Mouse (Mus musculus) embryonic facial prominence, embryonic 11.5 days (tissue): ENCODE data around the gene Ube2d1. TPM values are rescaled to one million over a fixed set of nuclear protein-coding genes. Genes with fewer than 3 reads are reported as not detected.
A peak's percentile ranks its signal among the peaks of the same experiment; 100 is the strongest.

Experiments
- ATAC-seq: fragments of 200-750 bp; cut with Nextera tagmentation; replicated peaks from 2 replicates; pipeline ENCODE4 v1.8.0; 2017; ENCODE audit warnings: low read depth; ENCODE audit not compliant: insufficient number of reproducible peaks, low FRiP score, low TSS enrichment
- DNase-seq: peaks from one replicate; pipeline ENCODE4 v3.0.0-alpha.2; 2015; ENCODE audit warnings: low spot score
- H3K27ac ChIP-seq: fragments of 300-500 bp; sonication (generic); replicated peaks from 2 replicates; pipeline ENCODE4 v1.5.1; 2014; ENCODE audit warnings: mild to moderate bottlenecking, low read depth, low read length, control low read depth
- H3K27me3 ChIP-seq: fragments of 300-500 bp; sonication (generic); 2 replicates; pipeline ENCODE4 v1.6.1; 2014; ENCODE audit warnings: mild to moderate bottlenecking, low read length, moderate library complexity, mixed read lengths; ENCODE audit not compliant: control insufficient read depth, insufficient read depth
- H3K36me3 ChIP-seq: fragments of 300-500 bp; sonication (generic); replicated peaks from 2 replicates; pipeline ENCODE4 v1.6.1; 2014; ENCODE audit warnings: low read depth, mild to moderate bottlenecking, low read length, moderate library complexity, mixed read lengths; ENCODE audit not compliant: control insufficient read depth, insufficient read depth
- H3K4me1 ChIP-seq: fragments of 300-500 bp; sonication (generic); 2 replicates; pipeline ENCODE4 v1.6.1; 2014; ENCODE audit warnings: low read length, mixed read lengths; ENCODE audit not compliant: control insufficient read depth, insufficient read depth
- H3K4me2 ChIP-seq: fragments of 300-500 bp; sonication (generic); 2 replicates; pipeline ENCODE4 v1.6.1; 2014; ENCODE audit warnings: low read depth, mild to moderate bottlenecking, control low read depth, low read length, moderate library complexity
- H3K4me3 ChIP-seq: fragments of 300-500 bp; sonication (generic); 2 replicates; pipeline ENCODE4 v1.5.1; 2014; ENCODE audit warnings: low read depth, low read length, control low read depth
- H3K9ac ChIP-seq: fragments of 300-500 bp; sonication (generic); replicated peaks from 2 replicates; pipeline ENCODE4 v1.6.1; 2014; ENCODE audit warnings: mild to moderate bottlenecking, control low read depth, low read length
- H3K9me3 ChIP-seq: fragments of 300-500 bp; sonication (generic); replicated peaks from 2 replicates; pipeline ENCODE4 v1.6.1; 2016; ENCODE audit warnings: mild to moderate bottlenecking, low read length, inconsistent platforms, mixed read lengths; ENCODE audit not compliant: control insufficient read depth
- WGBS: fragments of 180-500 bp; shearing (Covaris S2); extraction: QIAGEN DNeasy Blood & Tissue Kit; methylation state at CpG from one replicate; pipeline ENCODE4 v1.1.7; 2014; 5-methylcytosine and 5-hydroxymethylcytosine counted together
- polyA plus RNA-seq: library from polyadenylated mRNA; unstranded; fragments of >200 nt; fragmentation: Nextera tagmentation; extraction: Ambion mirVana; gene quantifications from 2 replicates; pipeline ENCODE4 v1.2.1, GENCODE M21; 2014

Ube2d1 gene
- polyA plus RNA-seq, 1 experiment from 2014 or later: 158 TPM

GRCm38 (mm10) chr10:71218228-71218892 lies 66.7 kb downstream of the Ube2d1 start:
- Histone ChIP-seq H3K27me3 (no peaks in the 10 kb centered on the region), H3K36me3 (no peaks in the 10 kb centered on the region; the same call in none of the 2 replicates), H3K4me1 (no peaks in the 10 kb centered on the region), H3K9me3 (no peaks in the 10 kb centered on the region), H3K27ac (no peak overlapping the region), H3K4me3 (no peak overlapping the region), H3K9ac (no peak overlapping the region), H3K4me2 (no peak overlapping the region)
- 14% methylated on average over 8 of the region's 8 CpGs for WGBS
- ATAC-seq: peak; percentile 24; the same call in 1 of the 2 replicates
- peak; percentile 81 for DNase-seq

- ATAC-seq (no peak), DNase-seq (no peak)
- Histone ChIP-seq H3K4me3 (no peak overlapping the region), H3K9me3 (no peaks in the 10 kb centered on the region), H3K27ac (no peak overlapping the region), H3K4me2 (no peak overlapping the region), H3K9ac (no peak overlapping the region), H3K27me3 (no peaks in the 10 kb centered on the region), H3K36me3 (no peaks in the 10 kb centered on the region), H3K4me1 (no peaks in the 10 kb centered on the region)
- WGBS: 76% methylated on average over 9 of the region's 9 CpGs
Observed at GRCm38 (mm10) chr10:71215996-71216395, 69.1 kb downstream of the Ube2d1 start.

Other genes with a start within 250 kb of the Ube2d1 start
- 9.0 and 10.4 TPM in 2 replicates for gene Bicc1, start 125.6 kb downstream of the Ube2d1 start, polyA plus RNA-seq
- 119 and 125 TPM in 2 replicates for gene Tfam, start 47.0 kb downstream of the Ube2d1 start, polyA plus RNA-seq
- gene Cisd1, start 59.7 kb upstream of the Ube2d1 start, polyA plus RNA-seq: 121 and 128 TPM in 2 replicates
- gene Ipmk, start 62.5 kb upstream of the Ube2d1 start, polyA plus RNA-seq: 20.3 and 21.0 TPM in 2 replicates